In the genomic region with DNA sequence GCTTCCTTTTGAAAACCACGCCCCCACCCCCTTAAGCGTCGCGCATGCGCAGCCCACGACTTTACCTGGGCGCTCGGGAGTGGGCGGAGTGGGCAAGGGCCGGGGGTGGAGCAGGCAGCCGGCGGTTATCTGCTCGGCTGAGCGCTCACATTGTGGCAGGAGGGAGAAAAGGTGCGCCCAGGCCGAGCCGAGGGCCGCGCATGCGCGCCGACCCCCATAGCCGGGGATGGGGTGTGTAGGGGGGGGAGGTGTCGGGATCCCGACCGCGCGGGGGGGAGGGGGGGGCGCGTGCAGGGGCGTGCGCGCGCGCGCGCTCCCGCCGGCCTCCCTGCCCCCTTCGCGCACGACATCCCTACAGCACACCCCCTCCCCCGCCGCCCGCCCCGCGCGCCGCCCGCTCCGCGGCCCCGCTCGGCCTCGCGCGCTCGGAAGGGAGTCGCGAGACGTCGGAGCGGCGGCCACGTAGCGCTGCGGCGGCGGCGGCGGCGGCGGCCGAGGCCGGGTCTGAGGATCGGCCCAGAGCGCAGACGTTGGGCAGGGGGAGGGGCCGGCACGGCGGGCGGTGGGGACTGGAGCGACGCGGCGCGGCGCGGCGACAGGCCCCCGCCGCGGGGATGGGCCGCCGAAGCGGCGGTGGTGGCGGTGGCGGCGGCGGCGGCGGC, we compare ENCODE assay signal across 8 mouse cellular contexts. TPM values are rescaled to one million over a fixed set of nuclear protein-coding genes. Genes with fewer than 3 reads are reported as not detected.
DNase-seq lines count a peak whose midpoint lies in the region; ATAC-seq lines count a peak whose summit lies in the region.

A gene (plus strand): TSS at position 111 of the 662 bp plus-strand sequence.

- H3K36me3 ChIP-seq in hindbrain, embryonic 12.5 days, result no peaks in the 10 kb centered on the region

- no peaks in the 10 kb centered on the region for H3K27me3 ChIP-seq in hindbrain, embryonic 12.5 days

- no peaks in the 10 kb centered on the region for H3K9me3 ChIP-seq in hindbrain, embryonic 12.5 days (replicated peaks)

- peak within 1 kb of the TSS; percentile 86 for H3K4me2 ChIP-seq in hindbrain, embryonic 12.5 days (replicated peaks)

- ATAC-seq in hindbrain, embryonic 12.5 days (ENCODE audit: low FRiP score), result peak; percentile 90

- peaks cover 25% of the 10 kb centered on the region for H3K4me1 ChIP-seq in hindbrain, embryonic 12.5 days

- under 1% methylated on average over 38 of the region's 103 CpGs for WGBS in hindbrain, embryonic 12.5 days

- H3K4me3 ChIP-seq in hindbrain, embryonic 12.5 days, result peak within 1 kb of the TSS; percentile 94

- peak within 1 kb of the TSS; percentile 97 for H3K9ac ChIP-seq in hindbrain, embryonic 12.5 days

- peak; percentile 88 for DNase-seq in NIH3T3 (ENCODE audit: low read depth)
- peak; percentile 97 for DNase-seq in cerebellum, adult 9-11 months
- DNase-seq in frontal cortex, postnatal 10 days (ENCODE audit: low spot score in 2 of 2), result peak; percentile 74 to 81
- DNase-seq in layer of hippocampus, postnatal 36 days, result peak; percentile 64 to 74
- DNase-seq in lung, postnatal 36 days, result peak; percentile 94
- peak; percentile 93 for DNase-seq in retina, postnatal 1 day
- peak; percentile 84 for DNase-seq in urinary bladder, adult 2 months (ENCODE audit: low spot score)

- peak within 1 kb of the TSS; percentile 99 for H3K27ac ChIP-seq in hindbrain, embryonic 12.5 days

RNA-seq across cellular contexts. Expression of the gene that starts here (rescaled TPM):
- 30.5 and 31.1 TPM in 2 replicates for polyA plus RNA-seq in hindbrain, embryonic 12.5 days (2016; fragmentation: Nextera tagmentation; extraction: Ambion mirVana)
- 10 to 100 TPM; 47.9 to 54.6 TPM for total RNA-seq in layer of hippocampus, postnatal 36 days (2021)
- polyA plus RNA-seq in urinary bladder, adult 2 months (2012; rRNA removed), result 20.8 and 30.7 TPM in 2 replicates

Comparison
In these comparisons a context has a peak if more than half of its experiments do, and no peak if none do; other contexts are left out.
1. Peak in every context shown above with its lines: DNase-seq, ATAC-seq, H3K4me3 ChIP-seq and H3K27ac ChIP-seq.